Mouse (Mus musculus): ENCODE data around the gene Foxo6. TPM values are rescaled to one million over a fixed set of nuclear protein-coding genes. Genes with fewer than 3 reads are reported as not detected.

The Foxo6 gene
- polyA plus RNA-seq, 1 experiment from 2014 or later = not detected

- no peak overlapping the region for H3K27ac ChIP-seq (replicated peaks)
- WGBS (ENCODE audit: insufficient replicate concordance) = 66% methylated on average over 4 of the region's 4 CpGs
- no peak for ATAC-seq (ENCODE audit: insufficient read depth)
- no peak overlapping the region for H3K4me3 ChIP-seq (replicated peaks)
- no peak overlapping the region for H3K4me2 ChIP-seq
- no peak overlapping the region for H3K9ac ChIP-seq
- H3K27me3 ChIP-seq = no peaks in the 10 kb centered on the region
- H3K36me3 ChIP-seq (replicated peaks) = no peaks in the 10 kb centered on the region
- H3K9me3 ChIP-seq (replicated peaks) = no peaks in the 10 kb centered on the region
- H3K4me1 ChIP-seq (replicated peaks) = no peaks in the 10 kb centered on the region
These were observed 29.6 kb upstream of the Foxo6 start for GRCm38 (mm10) chr4:120316716-120317115.

DNA sequence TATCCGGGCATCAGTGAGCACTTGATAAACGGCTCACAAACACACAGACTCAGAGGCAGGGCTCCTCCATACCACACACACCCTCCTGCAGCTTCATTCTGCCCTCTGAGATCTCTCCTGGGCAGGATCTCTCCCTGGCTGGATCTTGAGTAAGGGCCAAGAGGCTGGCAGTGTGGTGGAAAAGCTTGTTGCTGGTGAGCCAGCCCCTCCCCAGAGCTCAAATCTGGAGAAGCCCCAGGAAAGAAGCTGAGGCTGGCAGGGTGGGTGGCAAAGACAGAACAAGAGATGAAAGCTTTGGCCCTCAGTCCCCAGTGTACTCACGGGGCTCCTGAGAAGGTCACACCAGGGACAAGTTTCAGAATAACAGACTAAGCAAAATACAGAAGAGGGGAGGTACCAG lies 27.4 kb upstream of the Foxo6 start:
- Histone ChIP-seq H3K36me3 (replicated peaks) (no peaks in the 10 kb centered on the region), H3K9me3 (replicated peaks) (no peaks in the 10 kb centered on the region), H3K4me2 (no peak overlapping the region), H3K4me3 (replicated peaks) (no peak overlapping the region), H3K9ac (no peak overlapping the region), H3K27me3 (no peaks in the 10 kb centered on the region), H3K4me1 (replicated peaks) (no peaks in the 10 kb centered on the region), H3K27ac (replicated peaks) (no peak overlapping the region)
- ATAC-seq (ENCODE audit: insufficient read depth) = no peak
- 37% methylated on average over 3 of the region's 3 CpGs for WGBS (ENCODE audit: insufficient replicate concordance)

- H3K9ac ChIP-seq = no peak overlapping the region
- ATAC-seq (ENCODE audit: insufficient read depth) = no peak
- WGBS (ENCODE audit: insufficient replicate concordance) = 36% methylated on average over 5 of the region's 5 CpGs
These were observed 26.2 kb upstream of the Foxo6 start for GRCm38 (mm10) chr4:120313309-120313708.

GRCm38 (mm10) chr4:120304580-120304979 lies 17.4 kb upstream of the Foxo6 start:
- Histone ChIP-seq H3K27me3 (peaks cover 23% of the 10 kb centered on the region), H3K27ac (replicated peaks) (no peak overlapping the region), H3K9me3 (replicated peaks) (no peaks in the 10 kb centered on the region), H3K36me3 (replicated peaks) (no peaks in the 10 kb centered on the region), H3K4me1 (replicated peaks) (no peaks in the 10 kb centered on the region), H3K9ac (no peak overlapping the region), H3K4me2 (no peak overlapping the region), H3K4me3 (replicated peaks) (no peak overlapping the region)
- 21% methylated on average over 9 of the region's 9 CpGs for WGBS (ENCODE audit: insufficient replicate concordance)
- ATAC-seq (ENCODE audit: insufficient read depth) = no peak

More at GRCm38 (mm10) chr4:120313309-120313708, 26.2 kb upstream of the Foxo6 start:
- no peaks in the 10 kb centered on the region for H3K27me3 ChIP-seq
- H3K4me2 ChIP-seq = no peak overlapping the region
- H3K9me3 ChIP-seq (replicated peaks) = no peaks in the 10 kb centered on the region
- H3K36me3 ChIP-seq (replicated peaks) = no peaks in the 10 kb centered on the region
- no peak overlapping the region for H3K4me3 ChIP-seq (replicated peaks)
- H3K27ac ChIP-seq (replicated peaks) = no peak overlapping the region
- no peaks in the 10 kb centered on the region for H3K4me1 ChIP-seq (replicated peaks)

DNA sequence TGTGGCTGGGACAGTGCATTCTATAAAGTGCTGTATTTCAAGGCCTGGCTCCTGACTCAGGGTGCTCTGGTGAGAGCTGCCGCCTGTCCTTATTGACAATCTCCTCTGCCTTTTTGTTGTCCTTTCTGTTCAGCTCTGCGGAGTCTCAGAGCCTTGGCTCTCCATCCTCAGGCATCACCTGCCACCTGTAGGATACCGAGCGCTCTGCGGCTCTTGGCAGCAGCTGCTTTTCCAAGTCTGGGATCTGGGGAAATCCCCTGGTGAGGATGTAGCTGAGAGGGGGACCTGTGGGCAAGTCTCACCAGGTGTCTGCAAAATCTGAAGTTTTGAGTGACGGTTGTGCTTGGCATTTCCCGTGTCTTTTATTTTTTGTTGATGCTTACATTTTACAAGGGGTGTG lies 12.1 kb upstream of the Foxo6 start:
- H3K4me2 ChIP-seq = no peak overlapping the region
- H3K9ac ChIP-seq = no peak overlapping the region
- peaks cover 19% of the 10 kb centered on the region for H3K27me3 ChIP-seq
- 45% methylated on average over 7 of the region's 7 CpGs for WGBS (ENCODE audit: insufficient replicate concordance)
- no peak overlapping the region for H3K4me3 ChIP-seq (replicated peaks)
- H3K4me1 ChIP-seq (replicated peaks) = no peaks in the 10 kb centered on the region
- H3K36me3 ChIP-seq (replicated peaks) = no peaks in the 10 kb centered on the region
- ATAC-seq (ENCODE audit: insufficient read depth) = no peak
- H3K27ac ChIP-seq (replicated peaks) = no peak overlapping the region
- H3K9me3 ChIP-seq (replicated peaks) = no peaks in the 10 kb centered on the region

DNA sequence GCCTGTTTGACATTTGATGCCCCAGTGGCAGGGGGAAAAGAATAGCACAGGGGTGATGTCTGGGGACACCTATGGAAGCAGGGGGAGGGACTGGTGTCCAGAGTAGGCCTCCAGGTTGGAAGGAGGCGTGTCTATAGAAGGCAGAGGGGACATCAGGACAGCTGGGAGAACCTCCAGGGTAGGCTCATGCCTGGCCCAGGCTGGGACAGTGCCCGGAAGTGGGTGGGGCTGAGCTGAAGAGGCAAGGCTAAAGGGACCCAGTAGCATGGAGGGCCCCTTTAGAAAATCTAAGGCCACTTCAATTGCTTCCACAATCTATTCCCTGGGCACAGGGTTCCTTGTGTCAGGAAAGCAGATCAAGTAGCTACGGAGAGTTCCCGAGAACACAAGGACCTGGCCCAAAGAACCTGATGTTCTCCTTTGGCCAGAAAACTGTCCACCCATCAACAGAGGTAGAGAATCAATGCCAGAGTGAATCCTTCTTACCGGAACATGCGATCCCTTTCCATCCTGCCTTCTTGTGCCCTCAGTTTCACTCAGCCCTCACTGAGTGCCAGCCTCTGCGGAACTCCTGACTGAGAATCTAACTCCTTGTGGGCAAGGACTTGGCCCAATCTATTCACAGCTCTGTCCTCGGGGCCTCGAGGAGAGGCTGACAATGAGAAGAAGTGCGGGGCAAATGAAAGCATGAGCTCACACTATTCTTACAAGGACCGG lies 4.1 kb upstream of the Foxo6 start:
- Histone ChIP-seq H3K4me1 (replicated peaks) (peaks cover 17% of the 10 kb centered on the region), H3K9me3 (replicated peaks) (no peaks in the 10 kb centered on the region), H3K4me3 (replicated peaks) (no peak overlapping the region), H3K36me3 (replicated peaks) (no peaks in the 10 kb centered on the region), H3K9ac (no peak overlapping the region), H3K27ac (replicated peaks) (no peak overlapping the region), H3K27me3 (peaks cover 41% of the 10 kb centered on the region), H3K4me2 (no peak overlapping the region)
- WGBS (ENCODE audit: insufficient replicate concordance) = 59% methylated on average over 11 of the region's 11 CpGs
- no peak for ATAC-seq (ENCODE audit: insufficient read depth)

DNA sequence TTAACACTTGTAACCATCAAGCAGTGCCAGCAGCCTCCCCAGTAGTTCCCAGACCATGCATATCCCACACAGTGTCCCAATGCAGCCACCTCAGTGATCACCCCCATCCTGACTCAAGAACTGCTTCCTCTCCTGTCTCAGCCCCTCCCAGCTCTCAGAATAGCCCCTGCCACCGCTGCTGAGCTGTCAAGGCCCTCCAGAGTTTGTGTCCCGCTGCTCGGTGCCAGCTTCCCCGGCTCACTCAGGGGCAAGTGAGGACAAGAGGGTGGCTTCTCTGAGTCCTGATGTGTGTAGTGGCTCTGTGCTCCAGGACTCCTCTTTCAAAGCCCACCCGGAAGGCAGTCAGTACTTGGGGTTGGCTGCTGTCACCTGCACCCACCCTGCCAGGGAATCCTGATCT lies 3.3 kb upstream of the Foxo6 start:
- Histone ChIP-seq H3K9ac (no peak overlapping the region), H3K4me3 (replicated peaks) (no peak overlapping the region), H3K27me3 (peaks cover 49% of the 10 kb centered on the region), H3K4me1 (replicated peaks) (peaks cover 17% of the 10 kb centered on the region), H3K36me3 (replicated peaks) (no peaks in the 10 kb centered on the region), H3K9me3 (replicated peaks) (no peaks in the 10 kb centered on the region), H3K27ac (replicated peaks) (no peak overlapping the region), H3K4me2 (no peak overlapping the region)
- WGBS (ENCODE audit: insufficient replicate concordance) = 22% methylated on average over 5 of the region's 5 CpGs
- no peak for ATAC-seq (ENCODE audit: insufficient read depth)

GRCm38 (mm10) chr4:120289181-120289965 lies 2.2 kb upstream of the Foxo6 start:
- Histone ChIP-seq H3K4me2 (no peak overlapping the region), H3K27me3 (peaks cover 60% of the 10 kb centered on the region), H3K4me1 (replicated peaks) (peaks cover 17% of the 10 kb centered on the region), H3K36me3 (replicated peaks) (no peaks in the 10 kb centered on the region), H3K9me3 (replicated peaks) (no peaks in the 10 kb centered on the region), H3K9ac (no peak overlapping the region), H3K27ac (replicated peaks) (no peak overlapping the region), H3K4me3 (replicated peaks) (no peak overlapping the region)
- no peak for ATAC-seq (ENCODE audit: insufficient read depth)
- 44% methylated on average over 3 of the region's 3 CpGs for WGBS (ENCODE audit: insufficient replicate concordance)

DNA sequence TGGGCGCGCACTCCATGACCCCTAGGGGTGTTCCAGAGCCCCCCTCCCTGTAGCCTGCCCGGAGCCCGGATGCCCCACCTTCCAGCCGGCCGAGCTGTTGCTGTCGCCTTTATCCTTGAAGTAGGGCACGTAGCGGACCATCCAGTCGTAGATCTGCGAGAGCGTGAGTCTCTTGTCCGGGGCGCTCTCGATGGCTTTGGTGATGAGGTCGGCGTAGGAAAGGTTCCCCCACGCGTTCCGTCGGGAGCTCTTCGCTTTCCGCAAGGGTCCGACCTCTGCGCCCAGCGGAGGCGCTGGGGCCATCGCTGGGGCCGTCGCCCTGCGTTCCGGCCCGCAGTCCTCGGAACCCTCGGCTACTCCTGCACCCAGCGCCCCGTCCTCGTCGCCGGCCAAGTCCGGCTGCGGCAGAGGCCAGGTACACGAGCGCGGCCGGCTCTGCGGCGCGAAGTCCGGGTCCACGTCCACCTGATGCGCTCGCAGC lies 348 bp downstream of the Foxo6 start:
- Histone ChIP-seq H3K9ac (no peak overlapping the region), H3K4me3 (replicated peaks) (peak overlapping the region; percentile 58), H3K27ac (replicated peaks) (no peak overlapping the region), H3K4me2 (peak overlapping the region; percentile 84), H3K27me3 (peaks cover 86% of the 10 kb centered on the region), H3K9me3 (replicated peaks) (no peaks in the 10 kb centered on the region), H3K4me1 (replicated peaks) (peaks cover 23% of the 10 kb centered on the region), H3K36me3 (replicated peaks) (no peaks in the 10 kb centered on the region)
- no peak for ATAC-seq (ENCODE audit: insufficient read depth)
- 2% methylated on average over 53 of the region's 53 CpGs for WGBS (ENCODE audit: insufficient replicate concordance)

- WGBS (ENCODE audit: insufficient replicate concordance) = 48% methylated on average over 1 of the region's 1 CpGs
- ATAC-seq (ENCODE audit: insufficient read depth) = no peak
- H3K9ac ChIP-seq = no peak overlapping the region
These were observed 1.4 kb downstream of the Foxo6 start for GRCm38 (mm10) chr4:120285730-120286129.

GRCm38 (mm10) chr4:120285223-120285622 lies 1.9 kb downstream of the Foxo6 start:
- H3K9ac ChIP-seq = no peak overlapping the region
- no peaks in the 10 kb centered on the region for H3K9me3 ChIP-seq (replicated peaks)
- no peak for ATAC-seq (ENCODE audit: insufficient read depth)
- H3K36me3 ChIP-seq (replicated peaks) = no peaks in the 10 kb centered on the region
- H3K27me3 ChIP-seq = peaks cover 96% of the 10 kb centered on the region
- no peak overlapping the region for H3K4me2 ChIP-seq
- 53% methylated on average over 3 of the region's 3 CpGs for WGBS (ENCODE audit: insufficient replicate concordance)
- H3K4me1 ChIP-seq (replicated peaks) = peaks cover 23% of the 10 kb centered on the region
- H3K27ac ChIP-seq (replicated peaks) = no peak overlapping the region
- no peak overlapping the region for H3K4me3 ChIP-seq (replicated peaks)

More at GRCm38 (mm10) chr4:120285730-120286129, 1.4 kb downstream of the Foxo6 start:
- Histone ChIP-seq H3K4me3 (replicated peaks) (no peak overlapping the region), H3K4me2 (no peak overlapping the region), H3K36me3 (replicated peaks) (no peaks in the 10 kb centered on the region), H3K9me3 (replicated peaks) (no peaks in the 10 kb centered on the region), H3K27ac (replicated peaks) (no peak overlapping the region), H3K27me3 (peaks cover 93% of the 10 kb centered on the region), H3K4me1 (replicated peaks) (peaks cover 23% of the 10 kb centered on the region)

All from liver, embryonic 15.5 days (tissue).